ENCODE assay signal across 7 mouse cellular contexts in the genomic region with DNA sequence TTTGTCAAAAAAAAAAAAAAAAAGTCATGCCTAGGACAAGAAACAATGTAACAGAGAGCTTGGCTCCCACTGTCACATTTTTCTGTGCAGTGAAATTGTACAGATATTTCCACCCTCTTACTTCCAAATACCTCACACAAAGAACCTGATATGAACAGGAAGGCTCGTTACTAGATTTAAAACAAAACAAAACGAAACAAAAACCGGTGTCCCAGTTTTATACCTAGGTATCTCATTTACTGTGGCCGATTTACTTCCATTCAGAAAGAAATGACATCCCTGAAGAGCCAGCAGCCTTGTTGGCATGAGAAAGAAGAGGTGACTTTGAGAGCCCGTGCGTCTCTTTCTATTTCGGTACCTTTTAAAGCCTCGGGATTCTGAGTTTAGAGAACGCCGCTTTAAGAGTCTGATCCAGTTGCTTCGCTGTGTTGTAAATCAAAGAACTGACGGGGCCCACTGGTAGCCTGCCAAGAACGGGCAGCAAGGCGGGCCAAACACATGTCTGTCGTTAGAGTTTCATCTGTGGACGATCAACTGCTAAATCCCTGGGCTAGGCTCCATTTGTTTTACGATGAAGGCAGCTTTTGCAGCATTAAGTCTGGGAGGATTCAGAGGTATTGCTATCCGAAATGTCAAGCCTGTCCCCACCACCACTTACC.
DNase-seq lines count a peak whose midpoint lies in the region; ATAC-seq lines count a peak whose summit lies in the region.

No protein-coding gene starts in this region.

- H3K4me2 ChIP-seq in hindbrain, embryonic 16.5 days (ENCODE audit: low read length), result peak overlapping the region; percentile 33

- H3K36me3 ChIP-seq in hindbrain, embryonic 16.5 days (ENCODE audit: control insufficient read depth, insufficient read depth, low read length), result peaks cover 9% of the 10 kb centered on the region

- no peaks in the 10 kb centered on the region for H3K27me3 ChIP-seq in hindbrain, embryonic 16.5 days (replicated peaks; ENCODE audit: control insufficient read depth, insufficient read depth, low read length)

- no peaks in the 10 kb centered on the region for H3K9me3 ChIP-seq in hindbrain, embryonic 16.5 days (ENCODE audit: control insufficient read depth, low read length)

- peak overlapping the region; percentile 73 for H3K27ac ChIP-seq in hindbrain, embryonic 16.5 days (ENCODE audit: low read depth, low read length)

- peaks cover 12% of the 10 kb centered on the region for H3K4me1 ChIP-seq in hindbrain, embryonic 16.5 days (ENCODE audit: control insufficient read depth, insufficient read depth, low read depth, low read length)

- 50% methylated on average over 18 of the region's 18 CpGs for WGBS in hindbrain, embryonic 16.5 days

- 0 out of 2 replicates have a peak overlapping the region, but pooled peaks have one; percentile 9 for H3K9ac ChIP-seq in hindbrain, embryonic 16.5 days (ENCODE audit: low read depth, low read length)

- DNase-seq in NIH3T3 (ENCODE audit: low read depth), result peak; percentile 93
- DNase-seq in adrenal gland, postnatal 10 days, result peak; percentile 85
- peak; percentile 85 for DNase-seq in gastrocnemius, adult 18-20 months (ENCODE audit: low spot score)
- peak; percentile 67 to 76 for DNase-seq in layer of hippocampus, postnatal 10 days (ENCODE audit: low spot score in 2 of 2)
- DNase-seq in mesoderm, embryonic 11.5 days (ENCODE audit: low read depth, low spot score), result peak; percentile 66
- peak; percentile 39 for DNase-seq in urinary bladder, adult 2 months (ENCODE audit: low spot score)

- peak; percentile 48 for ATAC-seq in hindbrain, embryonic 16.5 days

- H3K4me3 ChIP-seq in hindbrain, embryonic 16.5 days (ENCODE audit: low read length), result 0 out of 2 replicates have a peak overlapping the region, but pooled peaks have one; percentile 7

Comparison
In these comparisons a context has a peak if more than half of its experiments do, and no peak if none do; other contexts are left out.
1. Peak in every context shown above with its lines: DNase-seq, ATAC-seq, H3K4me3 ChIP-seq and H3K27ac ChIP-seq.
2. DNase-seq: peak in every context shown above with its lines; median percentile 93 in NIH3T3; 85 in adrenal gland, postnatal 10 days; 85 in gastrocnemius, adult 18-20 months; 72 in layer of hippocampus, postnatal 10 days; 66 in mesoderm, embryonic 11.5 days; 39 in urinary bladder, adult 2 months.